Mouse (Mus musculus) adrenal gland, adult 18-20 months (tissue): Measurements from ENCODE around the gene Mis18bp1. TPM values are rescaled to one million over a fixed set of nuclear protein-coding genes. Genes with fewer than 3 reads are reported as not detected.
"Not testable (repeated sequence)": the region's sequence is repeated elsewhere in the genome, so short reads cannot be mapped to it uniquely, and the experiment has no call there.

Experiments used
- DNase-seq, 2 experiments: peaks; one replicate each; pipeline ENCODE4 v3.0.0; 2021 to 2022; ENCODE audit warnings: low spot score in 2 of 2
- long read RNA-seq, 2 experiments: library from polyadenylated mRNA; stranded (forward); transcript quantifications; one replicate each; pipeline ENCODE4 v2.0.0; 2021
- total RNA-seq, 2 experiments: library from RNA; stranded (reverse); gene quantifications; 1 replicate in 1 of 2; 2 replicates in 1 of 2; pipeline ENCODE4 v1.2.3; 2021

The Mis18bp1 gene
- under 1 TPM; 0.36 to 0.42 TPM for total RNA-seq
- long read RNA-seq, experiment 1, result 0 reads
- long read RNA-seq, experiment 2, partial matches to known transcripts, result 0 of 1 reads
- long read RNA-seq, experiment 2, other reads (novel, unspliced or antisense), result 1 of 1 reads

- DNase-seq, result peak; percentile 87 to 93
Observed at GRCm38 (mm10) chr12:65172021-65172951, at the start of gene Mis18bp1. Mis18bp1 (minus strand) TSS chr12:65172604.

GRCm38 (mm10) chr12:65216404-65216840, 44.0 kb upstream of the Mis18bp1 start:
- DNase-seq, result no peak

GRCm38 (mm10) chr12:65206431-65206830, 34.0 kb upstream of the Mis18bp1 start:
- DNase-seq, result no peak

GRCm38 (mm10) chr12:65201812-65202211, 29.4 kb upstream of the Mis18bp1 start:
- no peak for DNase-seq

GRCm38 (mm10) chr12:65194003-65194530, 21.7 kb upstream of the Mis18bp1 start:
- no peak for DNase-seq

- DNase-seq, result no peak
Observed at GRCm38 (mm10) chr12:65189213-65189612, 16.8 kb upstream of the Mis18bp1 start.

GRCm38 (mm10) chr12:65187365-65187764, 15.0 kb upstream of the Mis18bp1 start:
- no peak for DNase-seq

GRCm38 (mm10) chr12:65173736-65174135, 1.3 kb upstream of the Mis18bp1 start:
- no peak for DNase-seq

GRCm38 (mm10) chr12:65172959-65173358, 555 bp upstream of the Mis18bp1 start:
- DNase-seq, result peak; percentile 40 to 43

GRCm38 (mm10) chr12:65136121-65136520, 36.3 kb downstream of the Mis18bp1 start:
- not testable (repeated sequence) for DNase-seq

- no peak for DNase-seq
Observed at GRCm38 (mm10) chr12:65119451-65119850, 53.0 kb downstream of the Mis18bp1 start.

GRCm38 (mm10) chr12:65118968-65119367, 53.4 kb downstream of the Mis18bp1 start:
- no peak for DNase-seq

- not testable (repeated sequence) for DNase-seq
Observed at GRCm38 (mm10) chr12:65114978-65115377, 57.4 kb downstream of the Mis18bp1 start.

- DNase-seq, result no peak
Observed at GRCm38 (mm10) chr12:65113925-65114324, 58.5 kb downstream of the Mis18bp1 start.

GRCm38 (mm10) chr12:65112811-65113210, 59.6 kb downstream of the Mis18bp1 start:
- DNase-seq, result no peak

- DNase-seq, result no peak
Observed at GRCm38 (mm10) chr12:65111503-65111902, 60.9 kb downstream of the Mis18bp1 start.

GRCm38 (mm10) chr12:65108746-65109145, 63.7 kb downstream of the Mis18bp1 start:
- DNase-seq, result no peak

Other genes starting within 250 kb of the Mis18bp1 start
- 10 to 100 TPM; 12.3 to 12.8 TPM for gene Klhl28, start 207.1 kb downstream of the Mis18bp1 start, total RNA-seq
- gene Togaram1, start 206.8 kb downstream of the Mis18bp1 start, total RNA-seq, result 10 to 100 TPM; 28.6 to 39.0 TPM
- gene Prpf39, start 136.3 kb downstream of the Mis18bp1 start, total RNA-seq, result 10 to 100 TPM; 31.9 to 34.4 TPM
- gene Fkbp3, start 98.6 kb downstream of the Mis18bp1 start, total RNA-seq, result 100 to 1,000 TPM in 1 of 2 experiments, 10 to 100 TPM in 1; 92.5 to 113 TPM
- 10 to 100 TPM in 1 of 2 experiments, 1 to 10 TPM in 1; 6.6 to 11.1 TPM for gene Fancm, start 97.0 kb downstream of the Mis18bp1 start, total RNA-seq
- gene Wdr20rt, start 52.9 kb upstream of the Mis18bp1 start, total RNA-seq, result under 1 TPM in 1 of 2 experiments, not detected in 1; 0.19 TPM